Mouse (Mus musculus) kidney, adult 2 months (tissue): Measurements from ENCODE around the gene Dcaf1.

Experiments used
- CTCF ChIP-seq: fragments of 200-500 bp; conservative IDR thresholded peaks from 2 replicates; pipeline ENCODE4 v1.5.1; 2011; ENCODE audit warnings: low read depth, mild to moderate bottlenecking, control low read depth, low read length, moderate library complexity, mixed read lengths; ENCODE audit not compliant: insufficient read depth, insufficient read length
- POLR2A ChIP-seq: fragments of 200-500 bp; IDR thresholded peaks from one replicate; pipeline ENCODE4 v1.6.1; 2011; ENCODE audit warnings: low read depth, low read length, control low read depth

DNA sequence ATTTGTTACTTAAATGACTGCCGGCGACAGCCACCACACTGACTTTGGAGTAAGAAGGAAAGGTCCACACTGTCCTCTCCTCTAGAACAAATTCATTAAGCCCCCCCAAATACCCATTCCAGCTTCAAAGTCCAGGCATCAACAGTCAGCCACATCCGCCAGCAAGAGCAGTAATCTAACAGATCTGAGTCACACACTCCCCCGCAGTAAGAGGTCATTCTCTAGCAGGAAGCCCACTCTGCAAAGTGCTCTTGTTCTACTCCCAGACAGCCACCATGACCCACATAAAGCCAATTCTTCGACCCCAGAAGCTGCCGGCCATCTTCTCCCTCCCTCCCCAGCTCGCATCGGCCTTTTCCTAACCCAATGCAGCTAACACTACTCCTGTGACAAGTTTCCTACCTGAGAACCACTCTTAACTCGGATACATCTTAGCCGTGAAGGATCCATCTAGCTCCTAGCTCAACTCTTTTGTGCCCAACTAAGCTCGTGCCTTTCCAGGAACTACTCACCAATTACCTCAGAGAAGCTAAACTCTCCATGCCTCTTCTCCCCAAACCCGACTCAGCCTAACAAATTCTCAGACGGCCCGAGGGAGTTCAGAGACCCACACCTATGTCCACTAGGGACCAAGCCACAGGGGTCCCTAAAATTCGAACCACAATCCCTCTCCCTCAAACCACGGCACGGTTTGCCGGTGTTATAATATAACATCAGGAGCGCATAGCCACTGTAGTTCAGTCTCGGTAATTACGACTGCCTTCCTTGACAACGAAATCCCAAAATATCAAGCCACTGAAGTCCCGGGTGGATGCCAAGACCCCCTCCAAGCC is 33.5 kb upstream of the Dcaf1 start:
- TF ChIP-seq POLR2A (no peak), CTCF (no peak)
